Mouse (Mus musculus): ENCODE measurements around the gene Pnkp. TPM values are rescaled to one million over a fixed set of nuclear protein-coding genes. Genes with fewer than 3 reads are reported as not detected.

Pnkp gene
- polyA plus RNA-seq, 1 experiment from 2014 or later, result 28.0 TPM

- no peak for ATAC-seq (replicated peaks; ENCODE audit: extremely low read depth, insufficient read depth, low FRiP score)
- H3K4me1 ChIP-seq (ENCODE audit: control insufficient read depth, insufficient read depth, low read length), result peaks cover 38% of the 10 kb centered on the region
These were observed 5.5 kb downstream of the Pnkp start for GRCm38 (mm10) chr7:44862434-44862833.

DNA sequence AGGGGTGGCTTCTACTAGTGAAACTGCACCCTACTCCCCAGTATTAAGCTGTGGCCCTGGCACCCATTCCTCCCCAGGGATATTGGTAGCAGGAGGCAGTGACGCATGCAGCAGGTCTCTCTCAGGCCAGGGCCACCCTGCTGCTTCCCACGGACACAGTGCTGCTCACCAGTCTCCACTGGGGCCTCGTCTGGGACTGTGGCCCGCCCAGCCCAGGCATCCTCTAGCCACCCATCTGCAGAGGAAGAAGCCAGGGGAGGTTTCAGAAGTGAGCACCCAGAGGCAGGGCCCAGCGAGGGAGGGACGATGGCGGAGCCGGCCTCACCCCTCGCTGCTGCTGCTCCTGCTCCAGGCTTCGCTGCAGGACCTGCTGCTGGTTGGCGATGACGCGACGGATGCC is 6.3 kb downstream of the Pnkp start:
- H3K9me3 ChIP-seq (replicated peaks; ENCODE audit: control insufficient read depth, low read length), result no peaks in the 10 kb centered on the region
- peaks cover 42% of the 10 kb centered on the region for H3K4me1 ChIP-seq (ENCODE audit: control insufficient read depth, insufficient read depth, low read length)
- peaks cover 26% of the 10 kb centered on the region for H3K36me3 ChIP-seq (ENCODE audit: control insufficient read depth, insufficient read depth)
- no peak overlapping the region for H3K4me3 ChIP-seq (ENCODE audit: low read length)
- no peak overlapping the region for H3K4me2 ChIP-seq (ENCODE audit: low read depth, low read length)
- ATAC-seq (replicated peaks; ENCODE audit: extremely low read depth, insufficient read depth, low FRiP score), result no peak
- no peak overlapping the region for H3K9ac ChIP-seq (ENCODE audit: low read length)
- H3K27ac ChIP-seq (ENCODE audit: low read length), result no peak overlapping the region
- 82% methylated on average over 14 of the region's 14 CpGs for WGBS
- no peaks in the 10 kb centered on the region for H3K27me3 ChIP-seq (ENCODE audit: control insufficient read depth, insufficient read depth, low read length)

More at GRCm38 (mm10) chr7:44862434-44862833, 5.5 kb downstream of the Pnkp start:
- Histone ChIP-seq H3K27me3 (ENCODE audit: control insufficient read depth, insufficient read depth, low read length) (no peaks in the 10 kb centered on the region), H3K9ac (ENCODE audit: low read length) (no peak overlapping the region), H3K27ac (ENCODE audit: low read length) (no peak overlapping the region), H3K4me3 (ENCODE audit: low read length) (no peak overlapping the region), H3K4me2 (ENCODE audit: low read depth, low read length) (no peak overlapping the region), H3K36me3 (ENCODE audit: control insufficient read depth, insufficient read depth) (peaks cover 26% of the 10 kb centered on the region), H3K9me3 (replicated peaks; ENCODE audit: control insufficient read depth, low read length) (no peaks in the 10 kb centered on the region)
- 75% methylated on average over 8 of the region's 8 CpGs for WGBS

- Histone ChIP-seq H3K27me3 (ENCODE audit: control insufficient read depth, insufficient read depth, low read length) (no peaks in the 10 kb centered on the region), H3K9me3 (replicated peaks; ENCODE audit: control insufficient read depth, low read length) (no peaks in the 10 kb centered on the region), H3K9ac (ENCODE audit: low read length) (peak overlapping the region; percentile 39), H3K36me3 (ENCODE audit: control insufficient read depth, insufficient read depth) (peaks cover 26% of the 10 kb centered on the region), H3K4me2 (ENCODE audit: low read depth, low read length) (no peak overlapping the region), H3K4me3 (ENCODE audit: low read length) (no peak overlapping the region), H3K27ac (ENCODE audit: low read length) (peak overlapping the region; percentile 100), H3K4me1 (ENCODE audit: control insufficient read depth, insufficient read depth, low read length) (peaks cover 46% of the 10 kb centered on the region)
- 85% methylated on average over 11 of the region's 11 CpGs for WGBS
- ATAC-seq (replicated peaks; ENCODE audit: extremely low read depth, insufficient read depth, low FRiP score), result no peak
These were observed 7.1 kb downstream of the Pnkp start for GRCm38 (mm10) chr7:44863982-44864494.

DNA sequence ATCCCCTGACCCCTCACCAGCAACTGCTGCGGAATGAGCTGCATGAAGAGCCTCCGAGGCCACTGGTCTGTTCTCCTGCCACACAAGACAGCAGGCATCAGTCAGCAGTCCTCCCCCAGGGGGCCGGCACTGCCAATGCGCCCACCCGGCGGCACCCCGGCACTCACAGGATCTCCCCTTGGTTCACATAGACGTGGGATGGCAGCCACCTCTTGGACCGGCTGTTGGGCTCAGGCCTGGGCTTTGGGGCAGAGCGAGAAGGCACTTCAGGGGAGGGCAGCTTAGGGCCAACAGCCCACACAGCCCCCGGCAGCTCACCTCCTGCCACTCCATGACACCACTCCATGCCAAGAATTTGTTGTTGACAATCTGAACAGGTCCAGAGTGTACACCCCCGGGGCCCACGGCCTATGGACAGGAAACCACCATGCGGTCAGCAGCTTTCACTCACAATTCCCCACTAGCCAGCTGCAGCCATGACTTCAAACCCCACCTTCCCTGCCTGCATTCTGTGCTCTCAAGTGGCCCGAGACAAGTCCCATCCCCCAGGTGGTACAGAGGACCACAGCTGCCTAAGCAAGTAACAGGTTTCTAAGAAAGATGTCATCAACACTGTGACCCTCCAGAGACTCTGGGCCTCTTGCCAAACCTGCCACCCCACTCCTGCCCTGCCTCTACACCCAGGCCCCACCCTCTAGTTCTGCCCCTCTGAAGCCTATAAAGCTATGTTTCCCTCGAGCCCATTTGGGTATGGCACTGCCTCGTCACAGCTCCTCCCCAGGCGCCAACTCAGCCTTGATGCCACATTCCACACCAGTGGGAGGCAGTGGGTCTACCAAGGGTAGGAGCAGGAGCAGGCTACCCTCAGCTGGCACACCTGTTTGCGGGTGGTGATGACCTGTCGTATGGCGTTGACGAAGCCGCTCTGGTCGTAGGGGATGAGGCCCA is 7.9 kb downstream of the Pnkp start:
- Histone ChIP-seq H3K4me1 (ENCODE audit: control insufficient read depth, insufficient read depth, low read length) (peaks cover 46% of the 10 kb centered on the region), H3K27me3 (ENCODE audit: control insufficient read depth, insufficient read depth, low read length) (no peaks in the 10 kb centered on the region), H3K4me2 (ENCODE audit: low read depth, low read length) (peak overlapping the region; percentile 20), H3K27ac (ENCODE audit: low read length) (peak overlapping the region; percentile 100), H3K36me3 (ENCODE audit: control insufficient read depth, insufficient read depth) (peaks cover 26% of the 10 kb centered on the region), H3K4me3 (ENCODE audit: low read length) (no peak overlapping the region), H3K9me3 (replicated peaks; ENCODE audit: control insufficient read depth, low read length) (no peaks in the 10 kb centered on the region), H3K9ac (ENCODE audit: low read length) (peak overlapping the region; percentile 39)
- WGBS, result 61% methylated on average over 24 of the region's 24 CpGs
- ATAC-seq (replicated peaks; ENCODE audit: extremely low read depth, insufficient read depth, low FRiP score), result no peak

- ATAC-seq (replicated peaks; ENCODE audit: extremely low read depth, insufficient read depth, low FRiP score), result peak; percentile 8
These were observed 9.5 kb downstream of the Pnkp start for GRCm38 (mm10) chr7:44866276-44867009.

GRCm38 (mm10) chr7:44867010-44867702 is 10.2 kb downstream of the Pnkp start:
- H3K27ac ChIP-seq (ENCODE audit: low read length), result peak overlapping the region; percentile 100

More at GRCm38 (mm10) chr7:44866276-44867009, 9.5 kb downstream of the Pnkp start:
- Histone ChIP-seq H3K36me3 (ENCODE audit: control insufficient read depth, insufficient read depth) (peaks cover 26% of the 10 kb centered on the region), H3K27me3 (ENCODE audit: control insufficient read depth, insufficient read depth, low read length) (no peaks in the 10 kb centered on the region), H3K9ac (ENCODE audit: low read length) (peak overlapping the region; percentile 60), H3K4me1 (ENCODE audit: control insufficient read depth, insufficient read depth, low read length) (peaks cover 51% of the 10 kb centered on the region), H3K27ac (ENCODE audit: low read length) (peak overlapping the region; percentile 100), H3K9me3 (replicated peaks; ENCODE audit: control insufficient read depth, low read length) (no peaks in the 10 kb centered on the region), H3K4me3 (ENCODE audit: low read length) (peak overlapping the region; percentile 94), H3K4me2 (ENCODE audit: low read depth, low read length) (peak overlapping the region; percentile 90)
- WGBS, result 38% methylated on average over 15 of the region's 15 CpGs

DNA sequence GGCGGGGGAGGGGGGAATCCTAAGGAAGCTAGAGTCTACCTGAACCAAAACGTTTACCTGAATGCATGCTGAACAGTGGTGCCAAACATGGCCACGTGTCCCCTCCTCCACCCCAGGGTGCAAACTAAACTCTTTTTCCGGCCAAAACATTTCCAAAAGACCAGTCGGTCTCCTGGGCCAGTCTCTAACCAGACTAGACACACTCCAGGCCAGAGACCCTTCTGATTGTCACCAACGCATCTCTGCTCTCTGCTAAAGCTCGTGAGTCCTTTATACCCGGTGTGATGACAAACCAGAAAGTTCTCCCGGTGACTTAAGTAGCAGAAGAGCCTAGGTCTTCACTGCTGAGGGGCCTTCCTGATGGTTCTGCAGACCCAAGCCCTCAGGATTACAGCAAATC is 10.9 kb downstream of the Pnkp start:
- ATAC-seq (replicated peaks; ENCODE audit: extremely low read depth, insufficient read depth, low FRiP score), result no peak
- Histone ChIP-seq H3K4me3 (ENCODE audit: low read length) (peak overlapping the region; percentile 94), H3K27ac (ENCODE audit: low read length) (peak overlapping the region; percentile 100), H3K36me3 (ENCODE audit: control insufficient read depth, insufficient read depth) (peaks cover 18% of the 10 kb centered on the region), H3K4me2 (ENCODE audit: low read depth, low read length) (peak overlapping the region; percentile 90), H3K4me1 (ENCODE audit: control insufficient read depth, insufficient read depth, low read length) (peaks cover 51% of the 10 kb centered on the region), H3K9me3 (replicated peaks; ENCODE audit: control insufficient read depth, low read length) (no peaks in the 10 kb centered on the region), H3K27me3 (ENCODE audit: control insufficient read depth, insufficient read depth, low read length) (no peaks in the 10 kb centered on the region), H3K9ac (ENCODE audit: low read length) (peak overlapping the region; percentile 100)
- WGBS, result 43% methylated on average over 9 of the region's 9 CpGs

More at GRCm38 (mm10) chr7:44867010-44867702, 10.2 kb downstream of the Pnkp start:
- Histone ChIP-seq H3K9me3 (replicated peaks; ENCODE audit: control insufficient read depth, low read length) (no peaks in the 10 kb centered on the region), H3K9ac (ENCODE audit: low read length) (peak overlapping the region; percentile 100), H3K4me1 (ENCODE audit: control insufficient read depth, insufficient read depth, low read length) (peaks cover 51% of the 10 kb centered on the region), H3K36me3 (ENCODE audit: control insufficient read depth, insufficient read depth) (peaks cover 24% of the 10 kb centered on the region), H3K27me3 (ENCODE audit: control insufficient read depth, insufficient read depth, low read length) (no peaks in the 10 kb centered on the region), H3K4me2 (ENCODE audit: low read depth, low read length) (peak overlapping the region; percentile 90), H3K4me3 (ENCODE audit: low read length) (peak overlapping the region; percentile 94)
- 54% methylated on average over 19 of the region's 19 CpGs for WGBS
- ATAC-seq (replicated peaks; ENCODE audit: extremely low read depth, insufficient read depth, low FRiP score), result no peak

- H3K4me3 ChIP-seq (ENCODE audit: low read length), result peak overlapping the region; percentile 94
- H3K4me1 ChIP-seq (ENCODE audit: control insufficient read depth, insufficient read depth, low read length), result peaks cover 56% of the 10 kb centered on the region
- peak overlapping the region; percentile 100 for H3K9ac ChIP-seq (ENCODE audit: low read length)
- ATAC-seq (replicated peaks; ENCODE audit: extremely low read depth, insufficient read depth, low FRiP score), result no peak
- H3K9me3 ChIP-seq (replicated peaks; ENCODE audit: control insufficient read depth, low read length), result no peaks in the 10 kb centered on the region
- no peaks in the 10 kb centered on the region for H3K27me3 ChIP-seq (ENCODE audit: control insufficient read depth, insufficient read depth, low read length)
- peak overlapping the region; percentile 90 for H3K4me2 ChIP-seq (ENCODE audit: low read depth, low read length)
- H3K27ac ChIP-seq (ENCODE audit: low read length), result peak overlapping the region; percentile 100
- peaks cover 12% of the 10 kb centered on the region for H3K36me3 ChIP-seq (ENCODE audit: control insufficient read depth, insufficient read depth)
- 6% methylated on average over 16 of the region's 16 CpGs for whole genome bisulfite sequencing
These were observed 11.5 kb downstream of the Pnkp start for GRCm38 (mm10) chr7:44868465-44868864.

All from heart, embryonic 16.5 days (tissue).